Mouse (Mus musculus): ENCODE data around the gene Qtrt1. TPM values are rescaled to one million over a fixed set of nuclear protein-coding genes. Genes with fewer than 3 reads are reported as not detected.

Gene Qtrt1
- 54.2 and 65.4 TPM in 2 replicates for polyA plus RNA-seq (2014; fragmentation: Nextera tagmentation; extraction: Ambion mirVana)

DNA sequence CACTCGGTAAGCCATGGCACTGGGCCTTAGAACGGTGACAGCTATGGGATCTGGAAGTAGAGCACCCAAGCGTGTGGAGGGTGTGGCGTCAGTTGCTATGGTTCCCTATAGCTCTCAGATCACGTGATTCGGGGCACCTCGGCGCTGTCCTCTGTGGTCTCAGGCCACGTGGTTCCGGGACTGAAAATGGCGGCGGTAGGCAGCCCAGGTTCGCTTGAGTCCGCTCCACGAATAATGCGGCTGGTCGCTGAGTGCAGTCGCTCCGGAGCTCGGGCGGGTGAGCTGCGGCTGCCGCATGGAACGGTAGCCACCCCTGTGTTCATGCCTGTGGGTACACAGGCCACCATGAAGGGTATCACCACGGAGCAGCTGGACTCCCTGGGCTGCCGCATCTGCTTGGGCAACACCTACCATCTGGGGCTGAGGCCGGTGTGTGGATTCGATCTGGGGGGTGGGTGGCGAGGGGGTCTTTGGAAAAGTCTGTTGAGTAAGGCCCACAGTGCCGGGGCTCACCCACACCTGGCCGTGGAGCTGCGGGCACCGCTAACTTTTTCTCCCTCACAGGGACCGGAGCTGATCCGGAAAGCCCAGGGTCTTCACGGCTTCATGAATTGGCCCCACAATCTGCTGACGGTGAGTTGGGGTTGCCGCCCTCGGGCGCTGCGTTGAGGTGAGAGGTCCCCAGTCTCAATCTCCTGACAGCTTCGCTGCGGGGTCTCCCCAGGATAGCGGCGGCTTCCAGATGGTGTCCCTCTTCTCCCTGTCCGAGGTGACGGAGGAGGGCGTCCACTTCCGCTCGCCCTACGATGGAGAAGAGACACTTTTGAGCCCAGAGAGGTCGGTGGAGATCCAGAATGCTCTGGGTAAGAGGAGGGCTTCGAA lies at the start of gene Qtrt1:
Gene Qtrt1, plus strand, starts transcription at position 169 of the 882 bp plus-strand sequence.
- peak within 1 kb of the TSS; percentile 48; the same call in 1 of the 2 replicates for H3K27ac ChIP-seq (ENCODE audit: low read length)
- peak; percentile 95 for ATAC-seq (ENCODE audit: insufficient number of reproducible peaks, insufficient read depth, low FRiP score, low read depth)
- H3K4me2 ChIP-seq (replicated peaks; ENCODE audit: low read depth, low read length): peak within 1 kb of the TSS; percentile 92
- WGBS: 2% methylated on average over 53 of the region's 53 CpGs
- H3K36me3 ChIP-seq (ENCODE audit: control insufficient read depth, insufficient read depth, low read length): peaks cover 10% of the 10 kb centered on the region; the same call in 1 of the 2 replicates
- peaks cover 6% of the 10 kb centered on the region; the same call in 1 of the 2 replicates for H3K4me1 ChIP-seq (ENCODE audit: control insufficient read depth, insufficient read depth, low read length)
- H3K9ac ChIP-seq (replicated peaks; ENCODE audit: low read depth, low read length): peak within 1 kb of the TSS; percentile 69
- H3K9me3 ChIP-seq (ENCODE audit: control insufficient read depth, low read depth, low read length): no peaks in the 10 kb centered on the region
- H3K4me3 ChIP-seq (ENCODE audit: low read depth, low read length): peak within 1 kb of the TSS; percentile 79
- H3K27me3 ChIP-seq (ENCODE audit: control insufficient read depth, insufficient read depth, low read length): no peaks in the 10 kb centered on the region

DNA sequence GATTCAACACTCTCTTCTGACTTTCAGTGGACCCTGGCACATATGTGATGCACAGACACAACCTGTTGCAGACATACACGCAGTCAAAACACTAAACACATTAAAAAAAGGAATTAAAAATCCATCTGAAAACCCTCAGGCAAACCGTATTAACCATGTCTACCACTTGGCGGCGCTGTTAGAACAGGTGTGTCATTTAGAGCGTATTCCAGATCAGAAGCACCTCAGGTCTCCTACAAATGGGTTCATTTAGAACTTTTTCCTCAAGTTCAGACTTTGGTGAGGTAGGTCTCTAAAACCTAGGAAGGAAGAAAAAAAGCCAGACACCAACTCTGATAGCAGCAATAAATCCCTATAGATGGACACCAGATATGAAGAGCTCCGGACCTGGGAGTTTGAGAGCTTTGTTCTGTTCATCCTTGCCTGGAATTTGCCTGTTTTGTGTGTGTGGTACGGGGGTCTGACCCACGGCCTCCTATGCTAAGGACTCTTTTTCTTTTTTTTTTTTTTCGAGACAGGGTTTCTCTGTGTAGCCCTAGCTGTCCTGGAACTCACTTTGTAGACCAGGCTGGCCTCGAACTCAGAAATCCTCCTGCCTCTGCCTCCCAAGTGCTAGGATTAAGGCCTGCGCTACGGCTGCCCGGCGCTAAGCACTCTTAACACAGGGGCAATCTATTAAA lies 45.0 kb upstream of the Qtrt1 start:
- peaks cover 19% of the 10 kb centered on the region; the same call in 1 of the 2 replicates for H3K4me1 ChIP-seq (ENCODE audit: control insufficient read depth, insufficient read depth, low read length)
- H3K4me2 ChIP-seq (replicated peaks; ENCODE audit: low read depth, low read length): peak overlapping the region; percentile 41
- peak; percentile 1; the same call in 1 of the 2 replicates for ATAC-seq (ENCODE audit: insufficient number of reproducible peaks, insufficient read depth, low FRiP score, low read depth)
- no peaks in the 10 kb centered on the region for H3K27me3 ChIP-seq (ENCODE audit: control insufficient read depth, insufficient read depth, low read length)
- H3K4me3 ChIP-seq (ENCODE audit: low read depth, low read length): peak overlapping the region; percentile 20
- no peaks in the 10 kb centered on the region for H3K9me3 ChIP-seq (ENCODE audit: control insufficient read depth, low read depth, low read length)
- H3K9ac ChIP-seq (replicated peaks; ENCODE audit: low read depth, low read length): 0 out of 2 replicates have a peak overlapping the region, but pooled peaks have one; percentile 15
- H3K27ac ChIP-seq (ENCODE audit: low read length): peak overlapping the region; percentile 77
- WGBS: 33% methylated on average over 14 of the region's 14 CpGs
- H3K36me3 ChIP-seq (ENCODE audit: control insufficient read depth, insufficient read depth, low read length): no peaks in the 10 kb centered on the region

DNA sequence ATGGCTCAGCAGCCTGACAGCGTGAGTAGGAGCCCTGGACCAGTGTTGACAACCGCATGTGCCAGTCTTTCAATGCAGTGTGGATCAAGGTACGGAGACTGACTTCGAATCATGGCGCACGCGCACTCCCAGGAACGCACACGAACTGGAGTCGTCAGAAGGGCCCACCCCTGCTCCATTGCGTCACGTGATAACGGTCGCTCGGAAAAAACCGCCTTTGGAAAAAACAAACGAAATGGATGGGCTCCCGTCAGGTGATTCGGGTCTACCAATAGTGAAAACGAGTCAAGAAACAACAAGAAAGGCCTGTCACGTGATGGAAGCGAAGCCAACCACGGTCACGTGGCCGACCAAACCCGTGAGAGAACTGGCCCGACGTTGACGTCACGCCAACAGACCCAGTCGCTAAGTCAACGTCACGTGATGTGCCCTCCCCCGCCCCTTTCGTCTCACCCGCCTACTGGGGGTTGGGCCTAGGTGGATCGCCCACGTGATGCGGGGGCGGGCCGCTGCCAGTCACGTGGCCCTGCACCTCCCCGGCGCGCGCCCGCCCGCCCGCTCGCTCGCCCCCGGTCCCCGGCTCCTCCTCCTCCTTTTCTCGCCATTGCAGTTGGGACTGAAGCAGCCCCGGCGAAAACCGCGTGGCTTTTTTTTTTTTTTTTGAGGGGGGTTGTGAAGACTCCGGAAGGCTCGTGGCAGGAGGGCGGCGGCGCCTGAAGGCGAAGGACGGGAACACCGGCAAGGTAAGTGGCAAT lies 44.1 kb upstream of the Qtrt1 start, which contains the start of gene Ilf3:
Gene Ilf3, plus strand, starts transcription at position 515 of the 755 bp plus-strand sequence.
- Histone ChIP-seq H3K27ac (ENCODE audit: low read length) (peak within 1 kb of the TSS; percentile 90), H3K36me3 (ENCODE audit: control insufficient read depth, insufficient read depth, low read length) (0 out of 2 replicates have a peak, but pooled peaks cover 2% of the 10 kb centered on the region), H3K4me3 (ENCODE audit: low read depth, low read length) (peak within 1 kb of the TSS; percentile 87), H3K27me3 (ENCODE audit: control insufficient read depth, insufficient read depth, low read length) (no peaks in the 10 kb centered on the region), H3K4me1 (ENCODE audit: control insufficient read depth, insufficient read depth, low read length) (peaks cover 19% of the 10 kb centered on the region; the same call in 1 of the 2 replicates), H3K9ac (replicated peaks; ENCODE audit: low read depth, low read length) (peak within 1 kb of the TSS; percentile 87), H3K9me3 (ENCODE audit: control insufficient read depth, low read depth, low read length) (no peaks in the 10 kb centered on the region), H3K4me2 (replicated peaks; ENCODE audit: low read depth, low read length) (peak within 1 kb of the TSS; percentile 88)
- ATAC-seq (ENCODE audit: insufficient number of reproducible peaks, insufficient read depth, low FRiP score, low read depth): peak; percentile 94
- under 1% methylated on average over 58 of the region's 66 CpGs for WGBS

DNA sequence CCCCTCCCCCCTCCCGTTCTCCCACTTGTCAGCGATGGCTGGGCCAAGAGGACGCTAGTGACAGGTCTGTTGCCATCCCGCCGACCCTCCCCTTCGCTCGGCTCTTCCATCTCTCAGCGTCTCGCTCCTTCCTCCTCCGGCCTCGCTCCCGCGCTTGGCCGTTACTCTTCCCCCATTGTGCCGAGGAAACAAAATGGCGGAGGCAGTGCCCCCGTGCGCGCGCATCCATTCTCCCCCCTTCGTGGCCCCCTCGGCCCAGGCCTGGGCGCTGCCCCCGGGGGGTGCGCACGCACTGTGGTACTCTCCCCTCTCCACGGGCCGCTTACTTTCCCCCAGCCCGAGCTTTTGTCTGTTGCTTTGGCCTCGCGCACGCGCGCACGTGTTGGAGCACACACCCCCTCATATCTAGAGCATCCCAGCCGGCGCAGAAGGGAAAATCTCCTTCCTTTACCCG lies 43.5 kb upstream of the Qtrt1 start:
- peak overlapping the region; percentile 88 for H3K4me2 ChIP-seq (replicated peaks; ENCODE audit: low read depth, low read length)
- H3K27ac ChIP-seq (ENCODE audit: low read length): peak overlapping the region; percentile 90
- peak overlapping the region; percentile 87 for H3K9ac ChIP-seq (replicated peaks; ENCODE audit: low read depth, low read length)
- peaks cover 7% of the 10 kb centered on the region; the same call in 1 of the 2 replicates for H3K36me3 ChIP-seq (ENCODE audit: control insufficient read depth, insufficient read depth, low read length)
- H3K27me3 ChIP-seq (ENCODE audit: control insufficient read depth, insufficient read depth, low read length): no peaks in the 10 kb centered on the region
- ATAC-seq (ENCODE audit: insufficient number of reproducible peaks, insufficient read depth, low FRiP score, low read depth): peak; percentile 56
- no peaks in the 10 kb centered on the region for H3K9me3 ChIP-seq (ENCODE audit: control insufficient read depth, low read depth, low read length)
- H3K4me1 ChIP-seq (ENCODE audit: control insufficient read depth, insufficient read depth, low read length): peaks cover 19% of the 10 kb centered on the region; the same call in 1 of the 2 replicates
- H3K4me3 ChIP-seq (ENCODE audit: low read depth, low read length): peak overlapping the region; percentile 87
- under 1% methylated on average over 35 of the region's 38 CpGs for WGBS

DNA sequence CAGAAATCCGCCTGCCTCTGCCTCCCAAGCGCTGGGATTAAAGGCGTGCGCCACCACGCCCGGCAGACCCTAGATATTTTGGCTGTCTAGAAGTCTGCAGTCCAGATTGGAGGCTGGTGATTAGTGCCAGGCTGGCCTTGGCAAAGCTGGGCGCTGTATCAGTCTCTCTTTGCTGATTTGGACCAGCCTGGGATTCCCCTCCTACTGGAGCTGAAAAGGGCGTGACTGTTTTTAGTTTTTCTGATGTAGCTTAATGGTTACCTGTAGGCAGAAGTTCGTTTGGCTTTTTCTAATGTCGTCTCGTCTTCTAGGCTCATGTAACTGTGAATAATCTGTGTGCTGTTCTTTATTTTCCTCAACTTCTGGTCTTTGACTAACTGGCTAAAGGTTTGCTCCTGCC lies 42.6 kb upstream of the Qtrt1 start:
- Histone ChIP-seq H3K9me3 (ENCODE audit: control insufficient read depth, low read depth, low read length) (no peaks in the 10 kb centered on the region), H3K9ac (replicated peaks; ENCODE audit: low read depth, low read length) (peak overlapping the region; percentile 87), H3K27ac (ENCODE audit: low read length) (no peak overlapping the region), H3K4me1 (ENCODE audit: control insufficient read depth, insufficient read depth, low read length) (peaks cover 19% of the 10 kb centered on the region; the same call in 1 of the 2 replicates), H3K4me2 (replicated peaks; ENCODE audit: low read depth, low read length) (peak overlapping the region; percentile 88), H3K36me3 (ENCODE audit: control insufficient read depth, insufficient read depth, low read length) (peaks cover 7% of the 10 kb centered on the region; the same call in 1 of the 2 replicates), H3K27me3 (ENCODE audit: control insufficient read depth, insufficient read depth, low read length) (no peaks in the 10 kb centered on the region), H3K4me3 (ENCODE audit: low read depth, low read length) (peak overlapping the region; percentile 87)
- ATAC-seq (ENCODE audit: insufficient number of reproducible peaks, insufficient read depth, low FRiP score, low read depth): no peak
- 54% methylated on average over 11 of the region's 11 CpGs for WGBS

DNA sequence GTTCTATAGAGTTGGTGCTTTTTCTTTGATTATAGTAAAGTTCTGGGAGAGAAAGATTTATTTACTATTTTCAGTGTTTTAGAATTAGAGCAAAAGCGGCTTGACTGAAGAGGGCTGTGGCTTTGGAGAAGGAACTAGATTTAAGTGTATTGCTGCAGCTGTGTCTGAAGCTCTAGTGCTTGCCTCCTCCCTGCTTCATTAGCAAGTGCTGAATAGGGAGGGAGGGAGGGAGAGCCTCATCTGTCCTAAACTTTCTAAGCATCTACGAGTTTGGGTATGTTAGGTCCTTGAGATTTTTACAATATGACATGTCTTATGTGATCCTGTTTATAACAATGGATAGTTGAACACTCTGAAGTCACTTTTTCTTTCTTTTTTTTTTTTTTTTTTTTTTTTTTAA lies 40.8 kb upstream of the Qtrt1 start:
- no peak overlapping the region for H3K4me2 ChIP-seq (replicated peaks; ENCODE audit: low read depth, low read length)
- H3K36me3 ChIP-seq (ENCODE audit: control insufficient read depth, insufficient read depth, low read length): peaks cover 10% of the 10 kb centered on the region; the same call in 1 of the 2 replicates
- no peaks in the 10 kb centered on the region for H3K9me3 ChIP-seq (ENCODE audit: control insufficient read depth, low read depth, low read length)
- WGBS: 77% methylated on average over 2 of the region's 2 CpGs
- ATAC-seq (ENCODE audit: insufficient number of reproducible peaks, insufficient read depth, low FRiP score, low read depth): no peak
- H3K4me1 ChIP-seq (ENCODE audit: control insufficient read depth, insufficient read depth, low read length): peaks cover 19% of the 10 kb centered on the region; the same call in 1 of the 2 replicates
- H3K9ac ChIP-seq (replicated peaks; ENCODE audit: low read depth, low read length): no peak overlapping the region
- no peaks in the 10 kb centered on the region for H3K27me3 ChIP-seq (ENCODE audit: control insufficient read depth, insufficient read depth, low read length)
- no peak overlapping the region for H3K27ac ChIP-seq (ENCODE audit: low read length)
- no peak overlapping the region for H3K4me3 ChIP-seq (ENCODE audit: low read depth, low read length)

DNA sequence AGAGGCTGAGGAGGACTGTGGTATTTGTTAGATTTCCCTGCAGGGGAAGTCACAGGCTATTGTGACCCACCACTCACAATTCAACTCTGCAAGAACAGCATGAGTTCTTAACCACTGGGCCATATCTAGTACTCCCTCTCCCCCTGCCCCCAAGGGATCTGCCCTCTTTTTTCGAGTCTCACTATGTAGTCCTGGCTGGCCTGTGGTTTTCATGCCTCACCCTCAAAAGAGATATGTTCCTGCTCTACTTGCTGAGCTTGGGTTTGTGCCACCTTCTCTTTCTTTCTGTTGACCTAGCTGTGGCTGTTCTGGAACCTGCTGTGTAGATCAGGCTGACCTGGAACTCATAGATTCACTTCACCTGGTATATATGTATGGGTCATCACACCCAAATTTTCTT lies 39.1 kb upstream of the Qtrt1 start:
- no peak overlapping the region for H3K27ac ChIP-seq (ENCODE audit: low read length)
- no peak overlapping the region for H3K9ac ChIP-seq (replicated peaks; ENCODE audit: low read depth, low read length)
- no peaks in the 10 kb centered on the region for H3K27me3 ChIP-seq (ENCODE audit: control insufficient read depth, insufficient read depth, low read length)
- H3K4me3 ChIP-seq (ENCODE audit: low read depth, low read length): no peak overlapping the region
- no peaks in the 10 kb centered on the region for H3K9me3 ChIP-seq (ENCODE audit: control insufficient read depth, low read depth, low read length)
- H3K4me1 ChIP-seq (ENCODE audit: control insufficient read depth, insufficient read depth, low read length): peaks cover 22% of the 10 kb centered on the region; the same call in 1 of the 2 replicates
- H3K36me3 ChIP-seq (ENCODE audit: control insufficient read depth, insufficient read depth, low read length): peaks cover 10% of the 10 kb centered on the region; the same call in 1 of the 2 replicates
- WGBS: 58% methylated on average over 1 of the region's 1 CpGs
- no peak for ATAC-seq (ENCODE audit: insufficient number of reproducible peaks, insufficient read depth, low FRiP score, low read depth)
- no peak overlapping the region for H3K4me2 ChIP-seq (replicated peaks; ENCODE audit: low read depth, low read length)
